11 mouse cellular contexts compared by ENCODE assay signal in the genomic region with DNA sequence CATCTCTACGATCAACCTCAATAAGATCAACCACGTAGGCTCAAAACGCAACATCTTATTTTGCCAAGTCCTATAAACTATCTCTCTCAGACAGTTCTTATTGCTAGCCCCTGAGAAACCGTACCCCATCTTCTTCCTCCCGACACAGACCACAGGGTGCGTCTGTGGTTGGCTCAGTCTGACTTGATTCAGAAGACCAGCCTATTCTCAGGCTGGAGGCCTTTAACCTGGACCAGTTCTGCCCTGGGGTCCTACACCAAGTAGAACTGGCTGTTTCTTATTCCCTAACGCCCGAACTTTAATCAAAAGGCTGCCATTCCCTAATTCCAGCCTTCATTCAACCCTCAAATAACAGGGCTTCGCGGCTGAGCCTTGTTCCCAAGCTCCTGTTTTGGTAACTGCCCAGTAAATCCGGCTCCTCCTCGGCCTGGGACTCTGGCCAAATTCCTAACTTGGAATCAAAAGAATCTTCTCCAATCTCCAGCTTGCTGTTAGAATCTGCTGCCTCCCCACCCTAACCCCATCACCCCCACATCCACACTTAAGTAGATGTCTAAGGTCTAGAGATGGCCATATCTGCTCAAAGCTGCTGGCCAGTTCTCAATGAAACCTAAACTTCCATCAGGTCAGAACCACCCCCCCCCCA.
DNase-seq lines count a peak whose midpoint lies in the region; ATAC-seq and TF ChIP-seq lines count a peak whose summit lies in the region.
"Had no signal": no experiment of that assay in that cellular context is flagged by ENCODE, and none has a peak within 500 bp of the region (broad histone marks: within the 10 kb centered on the region; RNA-seq: fewer than 3 reads in every experiment).

No protein-coding gene starts in this region.

- H3K4me1 ChIP-seq in midbrain, embryonic 14.5 days (ENCODE audit: control insufficient read depth, insufficient read depth, low read length) = no peaks in the 10 kb centered on the region
- H3K4me1 ChIP-seq in midbrain, embryonic 11.5 days (ENCODE audit: control insufficient read depth, insufficient read depth, low read length) = no peaks in the 10 kb centered on the region
- H3K4me1 ChIP-seq in stomach, postnatal 0 days (replicated peaks; ENCODE audit: control insufficient read depth, insufficient read depth) = no peaks in the 10 kb centered on the region
- H3K4me1 ChIP-seq: neural tube, embryonic 12.5 days had no signal

- H3K4me3 ChIP-seq in midbrain, embryonic 14.5 days (replicated peaks; ENCODE audit: low read depth, low read length) = no peak overlapping the region
- no peak overlapping the region for H3K4me3 ChIP-seq in midbrain, embryonic 11.5 days (ENCODE audit: low read depth, low read length)
- H3K4me3 ChIP-seq in stomach, postnatal 0 days (ENCODE audit: low read depth, low read length) = no peak overlapping the region
- H3K4me3 ChIP-seq: hindbrain, embryonic 15.5 days; neural tube, embryonic 12.5 days had no signal

- no peaks in the 10 kb centered on the region for H3K9me3 ChIP-seq in midbrain, embryonic 14.5 days (ENCODE audit: control insufficient read depth, low read length)
- H3K9me3 ChIP-seq in midbrain, embryonic 11.5 days (ENCODE audit: control insufficient read depth, low read length) = no peaks in the 10 kb centered on the region
- H3K9me3 ChIP-seq in stomach, postnatal 0 days (ENCODE audit: control insufficient read depth, low read length) = no peaks in the 10 kb centered on the region
- H3K9me3 ChIP-seq: hindbrain, embryonic 15.5 days; neural tube, embryonic 12.5 days had no signal

- peak; percentile 68 for DNase-seq in adrenal gland, postnatal 14 days
- no peak for DNase-seq in adrenal gland, adult 18-20 months (ENCODE audit: low spot score in 2 of 2)
- peak; percentile 53 for DNase-seq in midbrain, embryonic 14.5 days
- DNase-seq in midbrain, embryonic 11.5 days (ENCODE audit: low spot score, missing footprints) = no peak
- peak; percentile 50 for DNase-seq in heart, postnatal 4 days
- DNase-seq in lung, postnatal 36 days = peak; percentile 71
- DNase-seq in stomach, postnatal 0 days (ENCODE audit: low spot score) = no peak
- DNase-seq in urinary bladder, postnatal 25 days (ENCODE audit: low spot score) = no peak

- WGBS in midbrain, embryonic 14.5 days = 67% methylated on average over 12 of the region's 12 CpGs
- 80% methylated on average over 12 of the region's 12 CpGs for WGBS in midbrain, embryonic 11.5 days
- WGBS in stomach, postnatal 0 days = 57% methylated on average over 12 of the region's 12 CpGs

- no peaks in the 10 kb centered on the region for H3K27me3 ChIP-seq in midbrain, embryonic 14.5 days (ENCODE audit: control insufficient read depth, insufficient read depth, low read length)
- no peaks in the 10 kb centered on the region for H3K27me3 ChIP-seq in midbrain, embryonic 11.5 days (ENCODE audit: control insufficient read depth, insufficient read depth, low read length)
- no peaks in the 10 kb centered on the region for H3K27me3 ChIP-seq in stomach, postnatal 0 days (ENCODE audit: control insufficient read depth, insufficient read depth, low read length)
- H3K27me3 ChIP-seq: hindbrain, embryonic 15.5 days; neural tube, embryonic 12.5 days had no signal

- no peak for ATAC-seq in midbrain, embryonic 14.5 days (ENCODE audit: low FRiP score, low TSS enrichment)
- no peak for ATAC-seq in midbrain, embryonic 11.5 days (ENCODE audit: low FRiP score)
- ATAC-seq in stomach, postnatal 0 days (ENCODE audit: low FRiP score, low TSS enrichment) = no peak

- no peak overlapping the region for H3K4me2 ChIP-seq in midbrain, embryonic 14.5 days (ENCODE audit: low read length)
- H3K4me2 ChIP-seq in midbrain, embryonic 11.5 days = no peak overlapping the region
- no peak overlapping the region for H3K4me2 ChIP-seq in stomach, postnatal 0 days (replicated peaks; ENCODE audit: low read depth)
- H3K4me2 ChIP-seq: hindbrain, embryonic 15.5 days; liver, embryonic 11.5 days; neural tube, embryonic 12.5 days had no signal

- TF ChIP-seq CTCF in stomach, postnatal 0 days (IDR thresholded peaks at IDR 0.05; ENCODE audit: low read depth) = no peak

- H3K27ac ChIP-seq in midbrain, embryonic 14.5 days (replicated peaks; ENCODE audit: low read depth, low read length) = 0 out of 2 replicates have a peak overlapping the region, but pooled peaks have one; percentile 37
- no peak overlapping the region for H3K27ac ChIP-seq in midbrain, embryonic 11.5 days (ENCODE audit: low read depth, low read length)
- H3K27ac ChIP-seq in stomach, postnatal 0 days (replicated peaks) = no peak overlapping the region
- H3K27ac ChIP-seq: hindbrain, embryonic 15.5 days; neural tube, embryonic 12.5 days had no signal

- H3K9ac ChIP-seq in midbrain, embryonic 14.5 days (replicated peaks; ENCODE audit: low read length) = no peak overlapping the region
- H3K9ac ChIP-seq in midbrain, embryonic 11.5 days (ENCODE audit: low read length) = no peak overlapping the region
- H3K9ac ChIP-seq in stomach, postnatal 0 days (ENCODE audit: low read length) = no peak overlapping the region
- H3K9ac ChIP-seq: hindbrain, embryonic 15.5 days; neural tube, embryonic 12.5 days had no signal

- no peak for TF ChIP-seq EP300 in stomach, postnatal 0 days (optimal IDR thresholded peaks at IDR 0.05)

- H3K36me3 ChIP-seq in midbrain, embryonic 14.5 days (ENCODE audit: control insufficient read depth, insufficient read depth, low read length) = no peaks in the 10 kb centered on the region
- no peaks in the 10 kb centered on the region for H3K36me3 ChIP-seq in midbrain, embryonic 11.5 days (ENCODE audit: control insufficient read depth, insufficient read depth, low read length)
- no peaks in the 10 kb centered on the region for H3K36me3 ChIP-seq in stomach, postnatal 0 days (ENCODE audit: control insufficient read depth, insufficient read depth, low read length)
- H3K36me3 ChIP-seq: hindbrain, embryonic 15.5 days; neural tube, embryonic 12.5 days had no signal

Comparison
In these comparisons a context has a peak if more than half of its experiments do, and no peak if none do; other contexts are left out.
1. DNase-seq: peak in adrenal gland, postnatal 14 days (single experiment), midbrain, embryonic 14.5 days (single experiment), heart, postnatal 4 days (single experiment) and lung, postnatal 36 days (single experiment); none in adrenal gland, adult 18-20 months (0 of 2), midbrain, embryonic 11.5 days (single experiment), stomach, postnatal 0 days (single experiment) and urinary bladder, postnatal 25 days (single experiment).